Mouse (Mus musculus) B cell, adult 67 days (primary cell): ENCODE measurements around the gene Defa37. TPM values are rescaled to one million over a fixed set of nuclear protein-coding genes. Genes with fewer than 3 reads are reported as not detected.

Experiments used
- total RNA-seq, 2 experiments: library from RNA; stranded (reverse); gene quantifications; 4 replicates each; pipeline ENCODE4 v1.2.4; 2023

Defa37 gene
- total RNA-seq: not detected

GRCm38 (mm10) chr8:21565086-21565485 is at the start of gene Defa37:
Gene Defa37, plus strand, starts transcription at chr8:21565386.

GRCm38 (mm10) chr8:21528732-21529131 is 36.5 kb upstream of the Defa37 start, which contains the start of gene Defa32:
Gene Defa32, plus strand, starts transcription at chr8:21529032.

GRCm38 (mm10) chr8:21582706-21583105 is 17.5 kb downstream of the Defa37 start, which contains the start of gene Defa28:
Gene Defa28, plus strand, starts transcription at chr8:21583006.

GRCm38 (mm10) chr8:21594408-21594807 is 29.2 kb downstream of the Defa37 start, which contains the start of gene Gm7861:
Gene Gm7861, minus strand, starts transcription at chr8:21594508.

Other genes starting within 250 kb of the Defa37 start
- not detected for gene Defa27, start 249.8 kb upstream of the Defa37 start, total RNA-seq
- not detected for gene Defa29, start 238.4 kb upstream of the Defa37 start, total RNA-seq
- not detected for gene Defa2, start 186.9 kb upstream of the Defa37 start, total RNA-seq
- gene Defa33, start 173.6 kb upstream of the Defa37 start, total RNA-seq: not detected
- gene Defa36, start 138.0 kb upstream of the Defa37 start, total RNA-seq: not detected
- gene Gm7849, start 108.8 kb upstream of the Defa37 start, total RNA-seq: not detected
- gene Defa20, start 56.1 kb upstream of the Defa37 start, total RNA-seq: not detected
- not detected for gene Defa32, start 36.4 kb upstream of the Defa37 start, total RNA-seq
- not detected for gene Defa28, start 17.6 kb downstream of the Defa37 start, total RNA-seq
- gene Gm7861, start 29.1 kb downstream of the Defa37 start, total RNA-seq: not detected
- not detected for gene Defa26, start 52.8 kb downstream of the Defa37 start, total RNA-seq
- not detected for gene Defa17, start 90.4 kb downstream of the Defa37 start, total RNA-seq
- not detected for gene Defa34, start 100.4 kb downstream of the Defa37 start, total RNA-seq
- not detected for gene AY761184, start 138.3 kb downstream of the Defa37 start, total RNA-seq
- not detected for gene Defa24, start 169.1 kb downstream of the Defa37 start, total RNA-seq